Mouse (Mus musculus): Measurements from ENCODE around the gene Tmem207. TPM values are rescaled to one million over a fixed set of nuclear protein-coding genes. Genes with fewer than 3 reads are reported as not detected.
"Not testable (repeated sequence)": the region's sequence is repeated elsewhere in the genome, so short reads cannot be mapped to it uniquely, and the experiment has no call there.

Tmem207 gene
- total and polyA plus RNA-seq, 2 experiments from 2014 or later = not detected

DNA sequence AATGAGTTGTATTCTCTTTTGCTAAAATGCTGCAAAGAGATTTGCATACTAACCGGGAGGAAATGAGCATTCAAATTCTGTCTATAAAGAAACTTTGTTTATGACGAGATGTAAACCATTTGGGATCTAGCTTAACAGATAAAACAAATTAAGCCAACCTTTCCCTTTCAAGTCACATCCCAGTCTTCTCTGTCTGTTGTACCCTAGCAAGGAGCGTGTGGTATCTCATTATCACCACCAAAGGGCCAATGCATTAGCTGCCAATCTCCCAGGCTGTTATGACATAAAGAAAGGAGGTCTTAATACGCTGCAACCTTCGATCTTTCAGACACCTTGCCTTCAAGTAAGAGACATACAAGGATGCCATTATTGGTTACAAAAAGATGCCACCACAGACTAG is 737 bp downstream of the Tmem207 start:
- H3K36me3 ChIP-seq (ENCODE audit: insufficient read depth, low read length) = no peaks in the 10 kb centered on the region
- no peaks in the 10 kb centered on the region for H3K27me3 ChIP-seq (ENCODE audit: insufficient read depth, low read length)
- no peak for TF ChIP-seq CTCF (IDR thresholded peaks at IDR 0.05; ENCODE audit: low read depth)
- H3K27ac ChIP-seq = no peak overlapping the region
- ATAC-seq (no peak), DNase-seq (ENCODE audit: low spot score) (no peak)
- no peak overlapping the region for H3K4me2 ChIP-seq (ENCODE audit: low read depth, low read length)
- WGBS = 70% methylated on average over 5 of the region's 5 CpGs
- H3K4me1 ChIP-seq (ENCODE audit: insufficient read depth, low read length) = no peaks in the 10 kb centered on the region; the same call in 1 of the 2 replicates
- no peak overlapping the region for H3K9ac ChIP-seq (replicated peaks; ENCODE audit: low read length)
- H3K9me3 ChIP-seq (ENCODE audit: low read length) = no peaks in the 10 kb centered on the region
- H3K4me3 ChIP-seq (ENCODE audit: low read length) = no peak overlapping the region

DNA sequence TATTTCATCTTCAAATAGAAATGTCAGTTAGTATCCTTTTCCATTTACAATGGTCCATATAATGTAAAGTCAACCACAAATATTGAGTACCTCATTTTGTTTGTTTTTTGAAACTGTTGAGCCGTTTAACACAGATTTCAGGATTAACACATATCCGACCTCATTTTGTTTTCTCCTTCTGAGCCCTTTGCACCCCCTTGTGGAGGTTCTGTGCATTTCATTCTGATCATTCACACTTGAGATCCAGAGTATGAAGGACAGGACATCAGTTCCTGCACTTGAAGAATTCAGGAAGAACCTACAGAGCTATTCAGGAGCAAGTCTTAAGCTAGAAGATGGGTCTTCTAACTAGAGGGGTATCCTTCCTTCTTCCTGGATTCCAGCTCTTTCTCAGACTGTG is 7.0 kb downstream of the Tmem207 start:
- peak; percentile 33 for DNase-seq (ENCODE audit: low spot score)
- ATAC-seq = no peak
- 67% methylated on average over 2 of the region's 2 CpGs for WGBS

DNA sequence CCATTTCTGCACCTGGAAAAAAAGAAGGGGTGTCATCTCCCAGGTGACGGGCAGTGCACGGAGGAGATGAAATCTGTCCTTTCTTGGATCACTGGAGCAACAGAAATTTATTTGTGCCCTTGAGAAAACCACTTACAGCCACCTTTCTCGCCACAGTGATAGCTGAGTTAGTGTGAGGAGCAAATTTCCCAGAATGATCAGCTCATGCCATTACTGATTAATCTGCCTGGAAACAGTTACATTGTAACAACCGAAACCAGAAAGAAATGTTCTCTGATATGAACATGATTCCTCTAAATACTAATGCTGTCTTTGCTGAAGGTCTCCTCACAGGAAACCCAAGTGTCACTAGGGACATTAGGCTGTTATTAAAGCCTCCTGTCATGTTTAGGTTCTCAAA is 21.6 kb downstream of the Tmem207 start:
- Histone ChIP-seq H3K4me1 (ENCODE audit: insufficient read depth, low read length) (no peaks in the 10 kb centered on the region), H3K4me2 (ENCODE audit: low read depth, low read length) (no peak overlapping the region), H3K27me3 (ENCODE audit: insufficient read depth, low read length) (no peaks in the 10 kb centered on the region), H3K36me3 (ENCODE audit: insufficient read depth, low read length) (no peaks in the 10 kb centered on the region), H3K27ac (no peak overlapping the region), H3K9ac (replicated peaks; ENCODE audit: low read length) (no peak overlapping the region), H3K4me3 (ENCODE audit: low read length) (no peak overlapping the region), H3K9me3 (ENCODE audit: low read length) (no peaks in the 10 kb centered on the region)
- DNase-seq (ENCODE audit: low spot score) = no peak
- WGBS = 79% methylated on average over 4 of the region's 4 CpGs
- no peak for ATAC-seq
- no peak for TF ChIP-seq CTCF (IDR thresholded peaks at IDR 0.05; ENCODE audit: low read depth)

More for the DNA sequence above, 7.0 kb downstream of the Tmem207 start:
- H3K4me2 ChIP-seq (ENCODE audit: low read depth, low read length) = no peak overlapping the region
- no peak overlapping the region for H3K27ac ChIP-seq
- no peaks in the 10 kb centered on the region for H3K36me3 ChIP-seq (ENCODE audit: insufficient read depth, low read length)
- no peaks in the 10 kb centered on the region for H3K4me1 ChIP-seq (ENCODE audit: insufficient read depth, low read length)
- no peak overlapping the region for H3K4me3 ChIP-seq (ENCODE audit: low read length)
- H3K27me3 ChIP-seq (ENCODE audit: insufficient read depth, low read length) = no peaks in the 10 kb centered on the region
- H3K9ac ChIP-seq (replicated peaks; ENCODE audit: low read length) = no peak overlapping the region
- TF ChIP-seq CTCF (IDR thresholded peaks at IDR 0.05; ENCODE audit: low read depth) = peak; percentile 68
- no peaks in the 10 kb centered on the region for H3K9me3 ChIP-seq (ENCODE audit: low read length)

DNA sequence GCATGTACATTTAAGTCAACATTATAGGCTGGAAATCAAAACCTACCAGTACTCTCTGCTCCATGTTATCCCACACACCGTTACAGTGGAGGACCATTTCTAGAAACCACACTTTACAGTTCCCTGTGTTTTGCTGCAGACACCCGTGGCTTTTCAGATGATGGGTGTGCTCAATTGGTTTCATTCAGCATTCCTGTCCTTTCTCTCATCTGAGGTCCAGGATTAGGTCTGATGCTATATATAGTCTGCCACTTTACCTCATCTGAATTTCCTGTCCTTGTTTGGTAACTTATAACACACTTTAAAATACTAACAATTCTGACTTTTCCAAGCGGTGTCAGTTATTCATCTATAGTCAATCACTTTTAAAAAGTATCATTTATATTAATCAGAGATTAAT is 25.8 kb downstream of the Tmem207 start:
- Histone ChIP-seq H3K4me3 (ENCODE audit: low read length) (no peak overlapping the region), H3K4me2 (ENCODE audit: low read depth, low read length) (no peak overlapping the region), H3K9ac (replicated peaks; ENCODE audit: low read length) (no peak overlapping the region), H3K27me3 (ENCODE audit: insufficient read depth, low read length) (no peaks in the 10 kb centered on the region), H3K27ac (no peak overlapping the region), H3K9me3 (ENCODE audit: low read length) (no peaks in the 10 kb centered on the region), H3K36me3 (ENCODE audit: insufficient read depth, low read length) (no peaks in the 10 kb centered on the region), H3K4me1 (ENCODE audit: insufficient read depth, low read length) (no peaks in the 10 kb centered on the region)
- no peak for DNase-seq (ENCODE audit: low spot score)
- no peak for ATAC-seq
- 87% methylated on average over 3 of the region's 3 CpGs for WGBS
- no peak for TF ChIP-seq CTCF (IDR thresholded peaks at IDR 0.05; ENCODE audit: low read depth)

DNA sequence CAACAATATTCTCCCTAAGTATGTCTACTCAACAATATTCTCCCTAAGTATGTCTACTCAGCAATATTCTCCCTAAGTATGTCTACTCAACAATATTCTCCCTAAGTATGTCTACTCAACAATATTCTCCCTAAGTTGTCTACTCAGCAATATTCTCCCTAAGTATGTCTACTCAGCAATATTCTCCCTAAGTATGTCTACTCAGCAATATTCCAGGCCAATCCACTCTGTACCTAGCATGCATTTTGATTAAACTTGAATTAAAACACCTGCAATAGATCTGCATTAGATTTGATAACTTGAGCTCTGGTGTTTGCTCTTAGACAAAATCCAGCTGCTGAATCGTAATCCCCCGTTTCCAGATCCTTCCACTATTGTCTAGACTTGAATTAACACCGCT is 26.9 kb downstream of the Tmem207 start:
- H3K4me2 ChIP-seq (ENCODE audit: low read depth, low read length); H3K36me3 ChIP-seq (ENCODE audit: insufficient read depth, low read length); H3K27ac ChIP-seq; H3K9me3 ChIP-seq (ENCODE audit: low read length); DNase-seq (ENCODE audit: low spot score); H3K4me1 ChIP-seq (ENCODE audit: insufficient read depth, low read length); H3K4me3 ChIP-seq (ENCODE audit: low read length); ATAC-seq; H3K9ac ChIP-seq (replicated peaks; ENCODE audit: low read length); H3K27me3 ChIP-seq (ENCODE audit: insufficient read depth, low read length): not testable (repeated sequence)
- 97% methylated on average over 3 of the region's 3 CpGs for WGBS

DNA sequence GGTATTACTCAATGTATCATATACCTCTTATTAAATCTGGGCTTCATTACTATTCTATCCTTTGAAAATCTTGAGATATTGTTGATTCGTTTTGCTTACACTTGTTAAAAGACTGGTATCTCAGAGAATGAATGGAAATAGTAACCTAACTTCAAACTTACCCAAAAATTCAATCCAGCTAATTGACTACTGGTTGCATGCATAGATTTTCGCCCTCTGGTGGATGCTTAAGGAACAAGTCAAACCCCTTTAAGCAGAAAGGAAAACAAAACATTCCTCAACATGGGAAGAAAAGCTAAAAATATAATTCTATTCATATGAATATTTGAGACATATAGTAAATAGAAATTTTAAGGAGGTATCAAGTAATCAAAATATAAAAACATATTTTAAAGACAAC is 30.8 kb downstream of the Tmem207 start:
- no peak for ATAC-seq
- no peaks in the 10 kb centered on the region for H3K27me3 ChIP-seq (ENCODE audit: insufficient read depth, low read length)
- no peak overlapping the region for H3K27ac ChIP-seq
- TF ChIP-seq CTCF (IDR thresholded peaks at IDR 0.05; ENCODE audit: low read depth) = peak; percentile 69
- H3K9me3 ChIP-seq (ENCODE audit: low read length) = no peaks in the 10 kb centered on the region
- no peak overlapping the region for H3K4me2 ChIP-seq (ENCODE audit: low read depth, low read length)
- no peaks in the 10 kb centered on the region for H3K36me3 ChIP-seq (ENCODE audit: insufficient read depth, low read length)
- WGBS = 13% methylated on average over 2 of the region's 2 CpGs
- no peak overlapping the region for H3K4me3 ChIP-seq (ENCODE audit: low read length)
- H3K9ac ChIP-seq (replicated peaks; ENCODE audit: low read length) = no peak overlapping the region
- no peaks in the 10 kb centered on the region for H3K4me1 ChIP-seq (ENCODE audit: insufficient read depth, low read length)
- DNase-seq (ENCODE audit: low spot score) = peak; percentile 49

DNA sequence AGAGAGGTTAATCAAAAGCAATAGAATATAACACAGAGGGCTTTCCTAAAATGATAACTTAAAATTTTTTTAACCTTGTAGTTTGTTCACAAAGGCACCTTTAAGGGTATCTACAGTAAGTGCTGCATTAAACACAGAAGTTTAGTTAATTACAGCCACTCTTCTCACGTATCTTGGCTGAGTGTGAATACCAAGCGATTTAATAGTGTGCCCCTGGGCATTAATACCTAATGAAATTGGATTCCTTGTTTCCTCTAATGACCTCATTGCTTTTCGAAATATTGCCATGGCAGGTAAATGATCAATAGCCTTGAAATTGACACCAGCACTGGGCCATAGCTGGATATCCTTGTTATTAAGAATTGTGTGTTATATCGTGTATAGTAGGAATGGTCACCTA is 55.3 kb downstream of the Tmem207 start:
- ATAC-seq (no peak), DNase-seq (ENCODE audit: low spot score) (no peak)
- Histone ChIP-seq H3K36me3 (ENCODE audit: insufficient read depth, low read length) (no peaks in the 10 kb centered on the region), H3K27me3 (ENCODE audit: insufficient read depth, low read length) (no peaks in the 10 kb centered on the region), H3K27ac (no peak overlapping the region), H3K4me3 (ENCODE audit: low read length) (no peak overlapping the region), H3K9ac (replicated peaks; ENCODE audit: low read length) (no peak overlapping the region), H3K9me3 (ENCODE audit: low read length) (no peaks in the 10 kb centered on the region), H3K4me2 (ENCODE audit: low read depth, low read length) (no peak overlapping the region), H3K4me1 (ENCODE audit: insufficient read depth, low read length) (no peaks in the 10 kb centered on the region)
- TF ChIP-seq CTCF (IDR thresholded peaks at IDR 0.05; ENCODE audit: low read depth) = no peak
- 79% methylated on average over 4 of the region's 4 CpGs for WGBS

All from hindbrain, postnatal 0 days (tissue).